Comparison of ENCODE assay signal across 30 mouse cellular contexts in genomic region chr15:56818158-56818690, GRCm38 (mm10).
DNase-seq lines count a peak whose midpoint lies in the region; ATAC-seq and TF ChIP-seq lines count a peak whose summit lies in the region.
"Had no signal": no experiment of that assay in that cellular context is flagged by ENCODE, and none has a peak within 500 bp of the region (broad histone marks: within the 10 kb centered on the region; RNA-seq: fewer than 3 reads in every experiment).

No protein-coding gene starts in this region.

- H3K4me3 ChIP-seq in intestine, embryonic 16.5 days (ENCODE audit: low read length), result no peak overlapping the region
- no peak overlapping the region for H3K4me3 ChIP-seq in intestine, postnatal 0 days (ENCODE audit: low read depth, low read length)
- no peak overlapping the region for H3K4me3 ChIP-seq in neural tube, embryonic 15.5 days (replicated peaks)
- H3K4me3 ChIP-seq: embryonic facial prominence, embryonic 12.5 days; erythroblast, embryonic 14.5 days; forebrain, embryonic 12.5 days; gastrocnemius, adult 2 months; limb, embryonic 15.5 days; lung, embryonic 15.5 days; midbrain, embryonic 12.5 days; neural tube, embryonic 12.5 days; stomach, embryonic 15.5 days had no signal

- H3K4me2 ChIP-seq in intestine, embryonic 16.5 days (ENCODE audit: low read depth, low read length), result no peak overlapping the region
- no peak overlapping the region for H3K4me2 ChIP-seq in intestine, postnatal 0 days (replicated peaks; ENCODE audit: low read depth)
- H3K4me2 ChIP-seq in neural tube, embryonic 15.5 days, result no peak overlapping the region
- H3K4me2 ChIP-seq: embryonic facial prominence, embryonic 12.5 days; forebrain, embryonic 12.5 days; heart, embryonic 11.5 days; limb, embryonic 15.5 days; lung, embryonic 15.5 days; midbrain, embryonic 12.5 days; neural tube, embryonic 12.5 days; stomach, embryonic 15.5 days had no signal

- WGBS in intestine, embryonic 16.5 days, result 36% methylated on average over 4 of the region's 4 CpGs
- WGBS in intestine, postnatal 0 days, result 40% methylated on average over 4 of the region's 4 CpGs
- WGBS in neural tube, embryonic 15.5 days, result 50% methylated on average over 4 of the region's 4 CpGs

- H3K4me1 ChIP-seq in intestine, embryonic 16.5 days (ENCODE audit: control insufficient read depth, insufficient read depth, low read length), result no peaks in the 10 kb centered on the region
- H3K4me1 ChIP-seq in intestine, postnatal 0 days (replicated peaks; ENCODE audit: control insufficient read depth, insufficient read depth, low read length), result no peaks in the 10 kb centered on the region
- H3K4me1 ChIP-seq in neural tube, embryonic 15.5 days, result peaks cover 7% of the 10 kb centered on the region; the same call in 1 of the 2 replicates
- H3K4me1 ChIP-seq: embryonic facial prominence, embryonic 12.5 days; limb, embryonic 15.5 days; neural tube, embryonic 12.5 days; stomach, embryonic 15.5 days had no signal

- TF ChIP-seq CTCF in intestine, postnatal 0 days (IDR thresholded peaks at IDR 0.05; ENCODE audit: low read depth), result no peak

- no peak overlapping the region for H3K27ac ChIP-seq in intestine, embryonic 16.5 days (ENCODE audit: low read length)
- no peak overlapping the region for H3K27ac ChIP-seq in intestine, postnatal 0 days (ENCODE audit: low read depth, low read length)
- H3K27ac ChIP-seq in neural tube, embryonic 15.5 days (replicated peaks), result no peak overlapping the region
- H3K27ac ChIP-seq: embryonic facial prominence, embryonic 12.5 days; forebrain, embryonic 12.5 days; gastrocnemius, adult 2 months; hindbrain, postnatal 0 days; limb, embryonic 15.5 days; liver, embryonic 14.5 days; midbrain, embryonic 12.5 days; neural tube, embryonic 12.5 days had no signal

- no peaks in the 10 kb centered on the region for H3K36me3 ChIP-seq in intestine, embryonic 16.5 days (ENCODE audit: control insufficient read depth, insufficient read depth, low read length)
- no peaks in the 10 kb centered on the region for H3K36me3 ChIP-seq in intestine, postnatal 0 days (ENCODE audit: control insufficient read depth, insufficient read depth)
- H3K36me3 ChIP-seq in neural tube, embryonic 15.5 days, result no peaks in the 10 kb centered on the region
- H3K36me3 ChIP-seq: embryonic facial prominence, embryonic 12.5 days; forebrain, embryonic 12.5 days; G1E; limb, embryonic 15.5 days; lung, embryonic 15.5 days; midbrain, embryonic 12.5 days; neural tube, embryonic 12.5 days; stomach, embryonic 15.5 days had no signal

- H3K9ac ChIP-seq in intestine, embryonic 16.5 days (ENCODE audit: low read depth, low read length), result no peak overlapping the region
- H3K9ac ChIP-seq in intestine, postnatal 0 days (ENCODE audit: low read depth, low read length), result no peak overlapping the region
- H3K9ac ChIP-seq in neural tube, embryonic 15.5 days (replicated peaks), result no peak overlapping the region
- H3K9ac ChIP-seq: embryonic facial prominence, embryonic 12.5 days; forebrain, embryonic 12.5 days; limb, embryonic 15.5 days; liver, embryonic 14.5 days; lung, embryonic 15.5 days; midbrain, embryonic 12.5 days; neural tube, embryonic 12.5 days; stomach, embryonic 15.5 days had no signal

- ATAC-seq in intestine, embryonic 16.5 days, result peak; percentile 40; the same call in 1 of the 2 replicates
- ATAC-seq in intestine, postnatal 0 days, result no peak
- no peak for ATAC-seq in neural tube, embryonic 15.5 days (ENCODE audit: low FRiP score)

- H3K27me3 ChIP-seq in intestine, embryonic 16.5 days (replicated peaks; ENCODE audit: control insufficient read depth, insufficient read depth, low read length), result no peaks in the 10 kb centered on the region
- no peaks in the 10 kb centered on the region for H3K27me3 ChIP-seq in intestine, postnatal 0 days (replicated peaks; ENCODE audit: control insufficient read depth, insufficient read depth, low read length)
- H3K27me3 ChIP-seq in neural tube, embryonic 15.5 days (replicated peaks), result no peaks in the 10 kb centered on the region
- H3K27me3 ChIP-seq: CH12.LX; embryonic facial prominence, embryonic 12.5 days; limb, embryonic 15.5 days; lung, embryonic 15.5 days; midbrain, embryonic 12.5 days; neural tube, embryonic 12.5 days; stomach, embryonic 15.5 days had no signal

- H3K9me3 ChIP-seq in intestine, embryonic 16.5 days (ENCODE audit: control insufficient read depth, low read length), result no peaks in the 10 kb centered on the region
- H3K9me3 ChIP-seq in intestine, postnatal 0 days (ENCODE audit: control insufficient read depth), result no peaks in the 10 kb centered on the region
- H3K9me3 ChIP-seq in neural tube, embryonic 15.5 days (replicated peaks), result no peaks in the 10 kb centered on the region
- H3K9me3 ChIP-seq: embryonic facial prominence, embryonic 12.5 days; forebrain, embryonic 12.5 days; G1E; limb, embryonic 15.5 days; lung, embryonic 15.5 days; midbrain, embryonic 12.5 days; neural tube, embryonic 12.5 days; stomach, embryonic 15.5 days had no signal

- peak; percentile 24 for DNase-seq in neural tube, embryonic 10.5 days (ENCODE audit: extremely low spot score, low spot score)
- DNase-seq in embryo, embryonic 11 days, result peak; percentile 36
- DNase-seq in thymus, postnatal 10 days (ENCODE audit: low spot score in 2 of 2), result no peak
- no peak for DNase-seq in gastrocnemius, postnatal 25 days
- DNase-seq: adrenal gland, adult 2 months; B cell, adult 2 months; cerebellum, adult 2 months; cerebellum, postnatal 25 days; gastrocnemius, adult 2 months; kidney, adult 11 months; kidney, postnatal 10 days; left cerebral cortex, postnatal 4 days; right cerebral cortex, postnatal 4 days; thymus, adult 18-20 months had no signal

Comparison
In these comparisons a context has a peak if more than half of its experiments do, and no peak if none do; other contexts are left out.
1. DNase-seq: peak in neural tube, embryonic 10.5 days (single experiment) and embryo, embryonic 11 days (single experiment); none in thymus, postnatal 10 days (0 of 2) and gastrocnemius, postnatal 25 days (single experiment).